Mouse (Mus musculus) hindbrain, embryonic 11.5 days (tissue): ENCODE measurements around the gene Hyal2. TPM values are rescaled to one million over a fixed set of nuclear protein-coding genes. Genes with fewer than 3 reads are reported as not detected.

Experiments
- ATAC-seq: fragments of 200-750 bp; cut with Nextera tagmentation; 2 replicates; pipeline ENCODE4 v1.8.0; 2017; ENCODE audit warnings: mild to moderate bottlenecking, moderate TSS enrichment, moderate library complexity; ENCODE audit not compliant: low FRiP score
- DNase-seq: peaks from one replicate; pipeline ENCODE4 v3.0.0-alpha.2; 2015; ENCODE audit warnings: low spot score
- H3K27ac ChIP-seq: fragments of 300-500 bp; sonication (generic); 2 replicates; pipeline ENCODE4 v1.5.1; 2014; ENCODE audit warnings: mild to moderate bottlenecking, low read depth, low read length
- H3K27me3 ChIP-seq: fragments of 300-500 bp; sonication (generic); 2 replicates; pipeline ENCODE4 v1.6.1; 2014; ENCODE audit warnings: mild to moderate bottlenecking, low read length, moderate library complexity, mixed read lengths; ENCODE audit not compliant: control insufficient read depth, insufficient read depth
- H3K36me3 ChIP-seq: fragments of 300-500 bp; sonication (generic); 2 replicates; pipeline ENCODE4 v1.6.1; 2014; ENCODE audit warnings: mild to moderate bottlenecking, low read length, moderate library complexity, mixed read lengths; ENCODE audit not compliant: control insufficient read depth, insufficient read depth
- H3K4me1 ChIP-seq: fragments of 300-500 bp; sonication (generic); replicated peaks from 2 replicates; pipeline ENCODE4 v1.6.1; 2014; ENCODE audit warnings: low read length, mixed read lengths; ENCODE audit not compliant: control insufficient read depth, insufficient read depth
- H3K4me2 ChIP-seq: fragments of 300-500 bp; sonication (generic); replicated peaks from 2 replicates; pipeline ENCODE4 v1.6.1; 2014; ENCODE audit warnings: mild to moderate bottlenecking, low read depth, low read length
- H3K4me3 ChIP-seq: fragments of 300-500 bp; sonication (generic); 2 replicates; pipeline ENCODE4 v1.5.1; 2014; ENCODE audit warnings: low read depth, low read length
- H3K9ac ChIP-seq: fragments of 300-500 bp; sonication (generic); 2 replicates; pipeline ENCODE4 v1.6.1; 2014; ENCODE audit warnings: low read depth, low read length
- H3K9me3 ChIP-seq: fragments of 300-500 bp; sonication (generic); 2 replicates; pipeline ENCODE4 v1.6.1; 2016; ENCODE audit warnings: low read length; ENCODE audit not compliant: control insufficient read depth
- WGBS: fragments of 180-500 bp; shearing (Covaris S2); extraction: QIAGEN DNeasy Blood & Tissue Kit; methylation state at CpG from one replicate; pipeline ENCODE4 v1.1.7; 2014; 5-methylcytosine and 5-hydroxymethylcytosine counted together
- polyA plus RNA-seq: library from polyadenylated mRNA; unstranded; fragments of >200 nt; fragmentation: Nextera tagmentation; extraction: Ambion mirVana; gene quantifications from 2 replicates; pipeline ENCODE4 v1.2.1, GENCODE M21; 2014

Hyal2 gene
- polyA plus RNA-seq, 1 experiment from 2014 or later = 123 TPM

- Histone ChIP-seq H3K36me3 (peaks cover 20% of the 10 kb centered on the region), H3K4me1 (peaks cover 24% of the 10 kb centered on the region), H3K27ac (peak overlapping the region; percentile 94), H3K9ac (no peak overlapping the region; the same call in 1 of the 2 replicates), H3K27me3 (no peaks in the 10 kb centered on the region), H3K9me3 (no peaks in the 10 kb centered on the region), H3K4me2 (peak overlapping the region; percentile 25; the same call in 1 of the 2 replicates), H3K4me3 (peak overlapping the region; percentile 18; the same call in 1 of the 2 replicates)
- DNase-seq = no peak
- 12% methylated on average over 12 of the region's 12 CpGs for WGBS
- peak; percentile 37 for ATAC-seq
Observed at GRCm38 (mm10) chr9:107612945-107613569, 45.3 kb downstream of the Hyal2 start.

DNA sequence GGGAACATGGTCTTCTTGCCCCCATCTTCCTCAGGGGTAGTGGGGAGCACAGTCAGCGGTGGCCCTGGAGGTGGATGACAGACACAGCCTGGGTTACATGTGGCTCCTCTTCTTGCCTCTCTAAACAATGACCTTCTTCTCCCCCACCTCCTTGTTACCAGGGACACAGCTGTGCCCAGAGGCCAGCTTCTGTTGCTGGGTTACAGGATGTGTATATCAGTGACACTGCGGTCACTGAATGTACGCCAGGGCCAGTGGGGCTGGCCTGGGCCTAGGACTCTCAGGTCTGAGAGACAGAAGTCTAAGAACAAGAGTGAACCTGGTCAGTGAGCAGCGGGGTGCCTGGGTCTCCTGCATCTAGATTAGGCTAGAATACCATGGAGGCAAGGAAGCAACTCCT lies 47.3 kb downstream of the Hyal2 start:
- WGBS = 52% methylated on average over 4 of the region's 4 CpGs
- H3K9ac ChIP-seq = no peak overlapping the region
- no peak for ATAC-seq
- H3K4me2 ChIP-seq = no peak overlapping the region
- peak overlapping the region; percentile 61 for H3K27ac ChIP-seq
- H3K27me3 ChIP-seq = no peaks in the 10 kb centered on the region
- peaks cover 16% of the 10 kb centered on the region for H3K4me1 ChIP-seq
- no peak overlapping the region for H3K4me3 ChIP-seq
- H3K36me3 ChIP-seq = peaks cover 27% of the 10 kb centered on the region
- peak; percentile 48 for DNase-seq
- H3K9me3 ChIP-seq = no peaks in the 10 kb centered on the region

DNA sequence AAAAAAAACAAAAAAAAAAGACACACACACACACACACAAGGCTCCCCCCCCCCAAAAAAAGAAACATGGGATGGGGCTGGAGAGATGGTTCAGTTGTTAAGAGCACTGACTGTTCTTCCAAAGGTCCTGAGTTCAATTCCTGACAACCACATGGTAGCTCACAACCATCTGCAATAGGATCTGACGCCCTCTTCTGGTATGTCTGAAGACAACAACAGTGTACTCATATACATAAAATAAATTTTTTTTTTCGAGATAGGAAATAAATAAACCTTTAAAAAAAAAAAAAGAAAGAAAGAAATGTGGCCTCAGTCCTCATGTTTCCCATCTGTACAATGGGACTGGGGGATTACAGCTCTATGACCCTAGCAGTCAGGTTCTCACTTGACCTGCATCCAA lies 49.7 kb downstream of the Hyal2 start:
- DNase-seq = no peak
- Histone ChIP-seq H3K9ac (no peak overlapping the region), H3K36me3 (peaks cover 29% of the 10 kb centered on the region), H3K4me1 (peaks cover 7% of the 10 kb centered on the region), H3K4me2 (no peak overlapping the region), H3K9me3 (no peaks in the 10 kb centered on the region), H3K4me3 (no peak overlapping the region), H3K27ac (no peak overlapping the region), H3K27me3 (no peaks in the 10 kb centered on the region)
- WGBS = 85% methylated on average over 2 of the region's 2 CpGs
- no peak for ATAC-seq

DNA sequence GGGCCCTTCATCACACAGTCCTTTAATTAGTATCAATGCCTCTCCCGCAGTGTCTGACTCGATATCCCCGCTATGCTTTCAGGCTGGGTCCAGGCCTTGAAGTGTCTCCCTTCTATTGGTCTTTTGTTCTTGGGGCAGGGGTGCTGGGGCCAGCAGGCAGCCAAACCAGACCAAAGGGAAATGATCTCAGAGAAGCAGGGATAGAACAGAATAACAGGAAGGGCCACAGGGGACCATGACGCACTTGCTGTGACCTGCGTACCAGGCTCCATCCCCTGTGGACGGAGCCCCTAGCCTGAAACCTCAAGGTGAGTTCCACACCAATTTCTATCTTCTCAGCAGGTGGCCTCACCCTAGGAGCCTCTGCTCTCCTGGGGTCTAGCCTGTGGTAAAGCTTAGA lies 50.4 kb downstream of the Hyal2 start:
- DNase-seq = no peak
- H3K27ac ChIP-seq = no peak overlapping the region
- no peak for ATAC-seq
- no peak overlapping the region for H3K4me3 ChIP-seq
- 93% methylated on average over 6 of the region's 6 CpGs for WGBS
- H3K36me3 ChIP-seq = peaks cover 29% of the 10 kb centered on the region
- H3K4me1 ChIP-seq = peaks cover 7% of the 10 kb centered on the region
- no peaks in the 10 kb centered on the region for H3K27me3 ChIP-seq
- no peak overlapping the region for H3K4me2 ChIP-seq
- H3K9me3 ChIP-seq = no peaks in the 10 kb centered on the region
- H3K9ac ChIP-seq = no peak overlapping the region

DNA sequence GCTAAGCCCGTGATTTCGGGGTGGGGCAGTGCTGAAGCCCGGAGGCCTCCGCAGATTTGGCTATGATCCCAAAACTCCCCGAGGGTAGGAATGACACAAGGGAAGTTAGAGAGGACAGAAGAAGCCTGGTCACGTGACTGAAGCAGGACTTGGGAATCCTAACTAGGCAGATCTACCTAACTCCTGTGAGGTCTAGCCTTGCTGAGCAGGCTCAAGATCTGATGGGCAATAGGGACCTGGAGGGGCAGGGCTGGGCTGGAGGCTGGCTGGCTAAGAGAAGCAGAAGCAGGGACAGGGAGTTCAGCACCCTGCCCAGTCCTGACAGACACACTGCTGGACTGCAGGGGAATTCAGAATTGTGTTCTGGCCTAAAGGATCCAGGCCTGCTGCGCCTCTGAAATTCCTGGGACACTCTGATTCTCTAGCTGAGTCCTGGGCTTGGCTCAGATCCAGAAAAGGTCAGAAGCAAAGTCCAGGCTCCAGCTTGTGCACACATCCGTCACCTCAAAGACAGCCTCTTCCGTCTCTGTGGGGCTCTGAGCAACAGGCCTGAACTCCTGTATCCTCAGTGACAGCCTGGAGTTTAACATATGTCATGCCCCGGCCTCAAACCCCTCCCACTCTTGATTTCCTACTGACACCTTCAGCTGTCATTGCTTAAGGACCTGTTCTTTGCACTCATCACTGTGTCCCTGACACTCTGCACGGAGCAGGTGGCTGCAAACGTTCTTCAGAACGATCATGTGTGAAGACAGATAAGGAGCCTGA lies 51.2 kb downstream of the Hyal2 start:
- no peak for ATAC-seq
- Histone ChIP-seq H3K27me3 (no peaks in the 10 kb centered on the region), H3K4me1 (peaks cover 7% of the 10 kb centered on the region), H3K9me3 (no peaks in the 10 kb centered on the region), H3K4me3 (no peak overlapping the region), H3K9ac (no peak overlapping the region), H3K4me2 (no peak overlapping the region), H3K36me3 (peaks cover 30% of the 10 kb centered on the region), H3K27ac (peak overlapping the region; percentile 17; the same call in 1 of the 2 replicates)
- no peak for DNase-seq
- 80% methylated on average over 13 of the region's 13 CpGs for WGBS

GRCm38 (mm10) chr9:107619546-107619879 lies 51.8 kb downstream of the Hyal2 start:
- 0 out of 2 replicates have a peak overlapping the region, but pooled peaks have one; percentile 27 for H3K27ac ChIP-seq
- no peaks in the 10 kb centered on the region for H3K27me3 ChIP-seq
- H3K36me3 ChIP-seq = peaks cover 32% of the 10 kb centered on the region
- H3K9me3 ChIP-seq = no peaks in the 10 kb centered on the region
- no peak for DNase-seq
- no peak overlapping the region for H3K4me3 ChIP-seq
- no peak for ATAC-seq
- H3K9ac ChIP-seq = no peak overlapping the region
- H3K4me1 ChIP-seq = peaks cover 7% of the 10 kb centered on the region
- WGBS = 84% methylated on average over 13 of the region's 13 CpGs
- H3K4me2 ChIP-seq = no peak overlapping the region

DNA sequence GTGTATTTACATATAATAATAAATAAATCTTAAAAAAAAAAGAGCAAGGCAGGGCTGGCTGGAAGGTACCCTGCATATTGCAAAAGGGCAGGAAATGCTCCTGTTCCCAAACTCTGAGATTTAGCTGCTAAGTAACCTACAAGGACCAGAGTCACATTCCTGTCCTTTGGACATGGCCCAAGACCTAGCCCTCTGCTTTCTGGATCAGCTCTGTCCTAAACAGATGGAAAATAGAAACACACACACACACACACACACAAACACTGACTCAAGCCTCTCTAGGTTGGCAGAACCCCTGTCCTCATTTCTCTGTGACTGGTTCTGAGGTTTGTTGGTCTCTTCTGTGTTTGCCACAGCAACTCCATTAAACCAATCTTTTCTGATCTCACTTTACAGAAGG lies 53.2 kb downstream of the Hyal2 start:
- no peak for ATAC-seq
- Histone ChIP-seq H3K27me3 (no peaks in the 10 kb centered on the region), H3K4me2 (no peak overlapping the region), H3K27ac (no peak overlapping the region), H3K4me3 (no peak overlapping the region), H3K36me3 (peaks cover 28% of the 10 kb centered on the region), H3K4me1 (peaks cover 2% of the 10 kb centered on the region; the same call in 1 of the 2 replicates), H3K9ac (no peak overlapping the region), H3K9me3 (no peaks in the 10 kb centered on the region)
- DNase-seq = no peak
